Mouse (Mus musculus) gastrocnemius, adult 8-10 months (tissue): ENCODE data around the gene Lnpk. TPM values are rescaled to one million over a fixed set of nuclear protein-coding genes. Genes with fewer than 3 reads are reported as not detected.

Experiments
- DNase-seq, 2 experiments: peaks; one replicate each; pipeline ENCODE4 v3.0.0; 2022; ENCODE audit warnings: low spot score in 2 of 2
- total RNA-seq, 4 experiments: library from RNA; stranded (reverse); gene quantifications; 2 replicates each; pipeline ENCODE4 v1.2.4; 2022

Lnpk gene
- total RNA-seq = 10 to 100 TPM; 53.3 to 59.6 (median 56.5) TPM

- peak; percentile 82 to 92 for DNase-seq
Observed at GRCm38 (mm10) chr2:74578843-74579489, at the start of gene Lnpk. TSS of gene Lnpk (minus strand) at chr2:74579435.

- DNase-seq = no peak
Observed at GRCm38 (mm10) chr2:74620368-74620767, 41.1 kb upstream of the Lnpk start.

GRCm38 (mm10) chr2:74619676-74620246 is 40.5 kb upstream of the Lnpk start:
- no peak for DNase-seq

GRCm38 (mm10) chr2:74617706-74618105 is 38.5 kb upstream of the Lnpk start:
- DNase-seq = no peak

GRCm38 (mm10) chr2:74611406-74611805 is 32.2 kb upstream of the Lnpk start:
- DNase-seq = no peak

GRCm38 (mm10) chr2:74609350-74609749 is 30.1 kb upstream of the Lnpk start:
- no peak for DNase-seq

GRCm38 (mm10) chr2:74606087-74606760 is 27.0 kb upstream of the Lnpk start:
- no peak for DNase-seq

GRCm38 (mm10) chr2:74604011-74604410 is 24.8 kb upstream of the Lnpk start:
- DNase-seq = no peak

- DNase-seq = no peak
Observed at GRCm38 (mm10) chr2:74602483-74602882, 23.2 kb upstream of the Lnpk start.

GRCm38 (mm10) chr2:74597169-74597568 is 17.9 kb upstream of the Lnpk start:
- no peak for DNase-seq

- DNase-seq = no peak
Observed at GRCm38 (mm10) chr2:74596094-74596493, 16.9 kb upstream of the Lnpk start.

GRCm38 (mm10) chr2:74578146-74578842 is 941 bp downstream of the Lnpk start:
- peak in 1 of 2 experiments; percentile 13 for DNase-seq

GRCm38 (mm10) chr2:74570390-74570789 is 8.8 kb downstream of the Lnpk start:
- DNase-seq = no peak

GRCm38 (mm10) chr2:74559822-74560221 is 19.4 kb downstream of the Lnpk start:
- no peak for DNase-seq

- DNase-seq = no peak
Observed at GRCm38 (mm10) chr2:74559092-74559491, 20.1 kb downstream of the Lnpk start.

GRCm38 (mm10) chr2:74557451-74557850 is 21.8 kb downstream of the Lnpk start:
- no peak for DNase-seq

- no peak for DNase-seq
Observed at GRCm38 (mm10) chr2:74551929-74552328, 27.3 kb downstream of the Lnpk start.

GRCm38 (mm10) chr2:74548306-74548705 is 30.9 kb downstream of the Lnpk start:
- no peak for DNase-seq

GRCm38 (mm10) chr2:74508302-74508701 is 70.9 kb downstream of the Lnpk start:
- DNase-seq = no peak

- no peak for DNase-seq
Observed at GRCm38 (mm10) chr2:74506439-74506838, 72.8 kb downstream of the Lnpk start.

- DNase-seq = no peak
Observed at GRCm38 (mm10) chr2:74500307-74500706, 78.9 kb downstream of the Lnpk start.

- no peak for DNase-seq
Observed at GRCm38 (mm10) chr2:74497851-74498250, 81.4 kb downstream of the Lnpk start.
